Mouse (Mus musculus) spleen, postnatal 4 days (tissue): ENCODE data around the gene Ndel1.
A peak's percentile ranks its signal among the peaks of the same experiment; 100 is the strongest.

Experiments used
- DNase-seq, 2 experiments: peaks; one replicate each; pipeline ENCODE4 v3.0.0; 2022; ENCODE audit warnings: low spot score in 2 of 2

Gene Ndel1

GRCm38 (mm10) chr11:68871748-68872147 lies at the start of gene Ndel1:
Ndel1 (minus strand) TSS chr11:68871858.
- DNase-seq = peak; percentile 57 to 71

GRCm38 (mm10) chr11:68914566-68914965 lies 42.9 kb upstream of the Ndel1 start:
- no peak for DNase-seq

- DNase-seq = no peak
Measured at GRCm38 (mm10) chr11:68911531-68912177, 40.0 kb upstream of the Ndel1 start.

- no peak for DNase-seq
Measured at GRCm38 (mm10) chr11:68908846-68909503, 37.3 kb upstream of the Ndel1 start.

- DNase-seq = no peak
Measured at GRCm38 (mm10) chr11:68907251-68907650, 35.6 kb upstream of the Ndel1 start.

- no peak for DNase-seq
Measured at GRCm38 (mm10) chr11:68906461-68906790, 34.8 kb upstream of the Ndel1 start.

- DNase-seq = no peak
Measured at GRCm38 (mm10) chr11:68905665-68906460, 34.2 kb upstream of the Ndel1 start.

GRCm38 (mm10) chr11:68905138-68905531 lies 33.5 kb upstream of the Ndel1 start:
- no peak for DNase-seq

- DNase-seq = peak; percentile 71 to 84
Measured at GRCm38 (mm10) chr11:68904375-68905137, 32.9 kb upstream of the Ndel1 start.

GRCm38 (mm10) chr11:68903775-68904174 lies 32.1 kb upstream of the Ndel1 start:
- DNase-seq = no peak

GRCm38 (mm10) chr11:68902823-68903222 lies 31.2 kb upstream of the Ndel1 start:
- no peak for DNase-seq

- DNase-seq = no peak
Measured at GRCm38 (mm10) chr11:68902367-68902766, 30.7 kb upstream of the Ndel1 start.

- no peak for DNase-seq
Measured at GRCm38 (mm10) chr11:68902047-68902364, 30.3 kb upstream of the Ndel1 start.

- DNase-seq = peak; percentile 99 to 100
Measured at GRCm38 (mm10) chr11:68901351-68902046, 29.8 kb upstream of the Ndel1 start, which contains the start of gene Rpl26. Rpl26 (plus strand) TSS chr11:68901583.

GRCm38 (mm10) chr11:68900519-68901350 lies 29.1 kb upstream of the Ndel1 start:
- DNase-seq = peak in 1 of 2 experiments; percentile 22

GRCm38 (mm10) chr11:68899815-68900214 lies 28.2 kb upstream of the Ndel1 start:
- DNase-seq = no peak

GRCm38 (mm10) chr11:68898790-68899189 lies 27.1 kb upstream of the Ndel1 start:
- DNase-seq = no peak

GRCm38 (mm10) chr11:68897838-68898237 lies 26.2 kb upstream of the Ndel1 start:
- DNase-seq = no peak

- DNase-seq = peak; percentile 61 to 72
Measured at GRCm38 (mm10) chr11:68897120-68897519, 25.5 kb upstream of the Ndel1 start.

GRCm38 (mm10) chr11:68896247-68896646 lies 24.6 kb upstream of the Ndel1 start:
- no peak for DNase-seq
